Comparison of ENCODE assay signal across 11 mouse cellular contexts in the genomic region with DNA sequence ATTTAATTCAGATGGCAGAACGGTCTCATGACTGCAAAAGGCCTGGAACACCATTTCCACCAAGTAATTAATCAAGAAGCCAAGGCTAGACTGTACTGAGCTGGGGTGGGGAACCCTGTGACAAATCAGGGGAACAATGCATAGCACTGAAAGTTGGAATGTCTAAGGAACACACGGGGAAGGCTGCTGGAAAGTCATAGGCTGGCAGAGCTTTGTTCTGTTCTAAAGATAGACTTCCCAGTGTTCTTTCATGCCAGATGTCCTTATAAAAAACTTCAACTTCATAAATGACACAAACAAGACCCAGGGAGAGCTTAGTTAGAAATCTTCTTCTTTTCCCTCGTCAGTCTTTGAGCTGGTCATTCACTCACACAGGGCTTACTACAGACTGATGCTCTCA. TPM values are rescaled to one million over a fixed set of nuclear protein-coding genes. Genes with fewer than 3 reads are reported as not detected.
DNase-seq lines count a peak whose midpoint lies in the region; ATAC-seq and TF ChIP-seq lines count a peak whose summit lies in the region.
"Had no signal": no experiment of that assay in that cellular context is flagged by ENCODE, and none has a peak within 500 bp of the region (broad histone marks: within the 10 kb centered on the region; RNA-seq: fewer than 3 reads in every experiment).

No protein-coding gene starts in this region.

- ATAC-seq in hindbrain, embryonic 15.5 days (ENCODE audit: low FRiP score, low read depth), result no peak
- no peak for ATAC-seq in hindbrain, embryonic 16.5 days
- ATAC-seq in neural tube, embryonic 12.5 days (ENCODE audit: low FRiP score, low read depth), result no peak
- no peak for ATAC-seq in heart, postnatal 0 days (ENCODE audit: insufficient read depth, low read depth)
- no peak for ATAC-seq in inflammation-experienced regulatory T-cells, adult 6 months

- H3K9me3 ChIP-seq in hindbrain, embryonic 15.5 days, result no peaks in the 10 kb centered on the region
- no peaks in the 10 kb centered on the region for H3K9me3 ChIP-seq in hindbrain, embryonic 16.5 days (ENCODE audit: control insufficient read depth, low read length)
- no peaks in the 10 kb centered on the region for H3K9me3 ChIP-seq in neural tube, embryonic 12.5 days
- H3K9me3 ChIP-seq in heart, postnatal 0 days (replicated peaks; ENCODE audit: control insufficient read depth, low read length), result no peaks in the 10 kb centered on the region
- H3K9me3 ChIP-seq: G1E had no signal

- H3K4me1 ChIP-seq in hindbrain, embryonic 15.5 days (replicated peaks), result peaks cover 20% of the 10 kb centered on the region
- H3K4me1 ChIP-seq in hindbrain, embryonic 16.5 days (ENCODE audit: control insufficient read depth, insufficient read depth, low read depth, low read length), result peaks cover 13% of the 10 kb centered on the region
- H3K4me1 ChIP-seq in neural tube, embryonic 12.5 days, result peaks cover 12% of the 10 kb centered on the region
- peaks cover 20% of the 10 kb centered on the region for H3K4me1 ChIP-seq in heart, postnatal 0 days (ENCODE audit: control insufficient read depth, insufficient read depth)

- no peak for TF ChIP-seq CTCF in heart, postnatal 0 days (IDR thresholded peaks at IDR 0.05; ENCODE audit: low read depth)

- 64% methylated on average over 3 of the region's 3 CpGs for WGBS in hindbrain, embryonic 15.5 days
- 59% methylated on average over 3 of the region's 3 CpGs for WGBS in hindbrain, embryonic 16.5 days
- 72% methylated on average over 3 of the region's 3 CpGs for WGBS in neural tube, embryonic 12.5 days
- 39% methylated on average over 3 of the region's 3 CpGs for WGBS in heart, postnatal 0 days

- no peaks in the 10 kb centered on the region for H3K36me3 ChIP-seq in hindbrain, embryonic 15.5 days
- H3K36me3 ChIP-seq in hindbrain, embryonic 16.5 days (ENCODE audit: control insufficient read depth, insufficient read depth, low read length), result no peaks in the 10 kb centered on the region
- H3K36me3 ChIP-seq in neural tube, embryonic 12.5 days, result no peaks in the 10 kb centered on the region
- no peaks in the 10 kb centered on the region for H3K36me3 ChIP-seq in heart, postnatal 0 days (replicated peaks; ENCODE audit: control insufficient read depth, insufficient read depth, low read length)

- H3K27ac ChIP-seq in hindbrain, embryonic 15.5 days (replicated peaks), result no peak overlapping the region
- no peak overlapping the region for H3K27ac ChIP-seq in hindbrain, embryonic 16.5 days (ENCODE audit: low read depth, low read length)
- H3K27ac ChIP-seq in neural tube, embryonic 12.5 days, result no peak overlapping the region
- H3K27ac ChIP-seq in heart, postnatal 0 days (ENCODE audit: low read depth), result peak overlapping the region; percentile 63
- H3K27ac ChIP-seq: macrophage had no signal

- no peak for DNase-seq in neural tube, embryonic 10.5 days (ENCODE audit: extremely low spot score, low spot score)
- peak; percentile 64 for DNase-seq in heart, postnatal 0 days (ENCODE audit: low spot score)
- no peak for DNase-seq in right cerebral cortex, postnatal 4 days
- DNase-seq: cerebellum, adult 11 months; thymus, postnatal 14 days had no signal

- TF ChIP-seq EP300 in heart, postnatal 0 days (IDR thresholded peaks at IDR 0.05; ENCODE audit: low read depth), result no peak

- no peak overlapping the region for H3K4me3 ChIP-seq in hindbrain, embryonic 15.5 days
- H3K4me3 ChIP-seq in hindbrain, embryonic 16.5 days (ENCODE audit: low read length), result no peak overlapping the region
- no peak overlapping the region for H3K4me3 ChIP-seq in neural tube, embryonic 12.5 days
- no peak overlapping the region for H3K4me3 ChIP-seq in heart, postnatal 0 days (ENCODE audit: low read depth, low read length)

- H3K27me3 ChIP-seq in hindbrain, embryonic 15.5 days, result no peaks in the 10 kb centered on the region
- no peaks in the 10 kb centered on the region for H3K27me3 ChIP-seq in hindbrain, embryonic 16.5 days (replicated peaks; ENCODE audit: control insufficient read depth, insufficient read depth, low read length)
- H3K27me3 ChIP-seq in neural tube, embryonic 12.5 days (replicated peaks), result no peaks in the 10 kb centered on the region
- no peaks in the 10 kb centered on the region for H3K27me3 ChIP-seq in heart, postnatal 0 days (ENCODE audit: control insufficient read depth, insufficient read depth, low read length)

- peak overlapping the region; percentile 72 for H3K4me2 ChIP-seq in hindbrain, embryonic 15.5 days
- H3K4me2 ChIP-seq in hindbrain, embryonic 16.5 days (ENCODE audit: low read length), result no peak overlapping the region
- H3K4me2 ChIP-seq in neural tube, embryonic 12.5 days (replicated peaks), result 0 out of 2 replicates have a peak overlapping the region, but pooled peaks have one; percentile 65
- H3K4me2 ChIP-seq in heart, postnatal 0 days (ENCODE audit: low read depth, low read length), result peak overlapping the region; percentile 99

- no peak overlapping the region for H3K9ac ChIP-seq in hindbrain, embryonic 15.5 days
- H3K9ac ChIP-seq in hindbrain, embryonic 16.5 days (ENCODE audit: low read depth, low read length), result no peak overlapping the region
- no peak overlapping the region for H3K9ac ChIP-seq in neural tube, embryonic 12.5 days
- no peak overlapping the region for H3K9ac ChIP-seq in heart, postnatal 0 days (replicated peaks; ENCODE audit: low read depth, low read length)

RNA-seq across cellular contexts. Expression of gene Cdc40, which starts 1.9 kb away (rescaled TPM):
- polyA plus RNA-seq in hindbrain, embryonic 15.5 days (2015; fragmentation: Nextera tagmentation; extraction: Ambion mirVana), result 22.4 and 22.6 TPM in 2 replicates
- polyA plus RNA-seq in hindbrain, embryonic 16.5 days (2015; fragmentation: Nextera tagmentation; extraction: Ambion mirVana), result 18.8 and 22.1 TPM in 2 replicates
- polyA plus RNA-seq in neural tube, embryonic 12.5 days (2016; fragmentation: Nextera tagmentation; extraction: Ambion mirVana), result 36.7 and 36.8 TPM in 2 replicates
- 17.6 and 19.0 TPM in 2 replicates for total RNA-seq in heart, postnatal 0 days (2014; rRNA removed; ENCODE audit: low replicate concordance)
- 17.1 and 18.0 TPM in 2 replicates for polyA plus RNA-seq in heart, postnatal 0 days (2015; fragmentation: Nextera tagmentation; extraction: Ambion mirVana)
- 10 to 100 TPM; 58.8 to 86.5 (median 75.6) TPM for polyA plus RNA-seq in inflammation-experienced regulatory T-cells, adult 6 months (2017; shearing (Covaris generic))

RNA-seq across cellular contexts. Expression of gene Wasf1, which starts 2.0 kb away (rescaled TPM):
- 101 and 122 TPM in 2 replicates for polyA plus RNA-seq in hindbrain, embryonic 15.5 days (2015; fragmentation: Nextera tagmentation; extraction: Ambion mirVana)
- polyA plus RNA-seq in hindbrain, embryonic 16.5 days (2015; fragmentation: Nextera tagmentation; extraction: Ambion mirVana), result 98.1 and 123 TPM in 2 replicates
- polyA plus RNA-seq in neural tube, embryonic 12.5 days (2016; fragmentation: Nextera tagmentation; extraction: Ambion mirVana), result 69.6 and 79.7 TPM in 2 replicates
- total RNA-seq in heart, postnatal 0 days (2014; rRNA removed; ENCODE audit: low replicate concordance), result 0.66 and 1.8 TPM in 2 replicates
- polyA plus RNA-seq in heart, postnatal 0 days (2015; fragmentation: Nextera tagmentation; extraction: Ambion mirVana), result 4.6 and 4.9 TPM in 2 replicates
- polyA plus RNA-seq in inflammation-experienced regulatory T-cells, adult 6 months (2017; shearing (Covaris generic)), result under 1 TPM in 1 of 3 experiments, not detected in 2; 0.29 TPM
- polyA plus RNA-seq: macrophage had no signal

Comparison
In these comparisons a context has a peak if more than half of its experiments do, and no peak if none do; other contexts are left out.
1. RNA of gene Wasf1, which starts 2.0 kb away (polyA plus RNA-seq): 101 to 122 TPM in hindbrain, embryonic 15.5 days, 98.1 to 123 TPM in hindbrain, embryonic 16.5 days and 69.6 to 79.7 TPM in neural tube, embryonic 12.5 days; 4.6 to 4.9 TPM in heart, postnatal 0 days and 0.29 TPM in inflammation-experienced regulatory T-cells, adult 6 months; every median in the first group is over 10 times any median in the second.